Mouse (Mus musculus) embryonic fibroblast, embryonic 13.5 days (primary cell): Measurements from ENCODE around the gene Babam2.

ENCODE experiments used
- CTCF ChIP-seq: IDR thresholded peaks from 2 replicates; pipeline ENCODE4 v1.5.1; 2011; ENCODE audit warnings: mild to moderate bottlenecking, control low read depth, low read length, moderate library complexity, borderline replicate concordance; ENCODE audit not compliant: insufficient read depth
- POLR2A ChIP-seq: IDR thresholded peaks from 2 replicates; pipeline ENCODE4 v1.6.1; 2011; ENCODE audit warnings: low read depth, mild to moderate bottlenecking, control low read depth, low read length, moderate library complexity

GRCm38 (mm10) chr5:32008401-32008800 lies 310.9 kb downstream of the Babam2 start:
- TF ChIP-seq CTCF (no peak), POLR2A (no peak)
